Mouse (Mus musculus) spleen, postnatal 4 days (tissue): ENCODE data around the gene Zfyve1.

Experiments
- DNase-seq, 2 experiments: peaks; one replicate each; pipeline ENCODE4 v3.0.0; 2022; ENCODE audit warnings: low spot score in 2 of 2

Zfyve1 gene

DNA sequence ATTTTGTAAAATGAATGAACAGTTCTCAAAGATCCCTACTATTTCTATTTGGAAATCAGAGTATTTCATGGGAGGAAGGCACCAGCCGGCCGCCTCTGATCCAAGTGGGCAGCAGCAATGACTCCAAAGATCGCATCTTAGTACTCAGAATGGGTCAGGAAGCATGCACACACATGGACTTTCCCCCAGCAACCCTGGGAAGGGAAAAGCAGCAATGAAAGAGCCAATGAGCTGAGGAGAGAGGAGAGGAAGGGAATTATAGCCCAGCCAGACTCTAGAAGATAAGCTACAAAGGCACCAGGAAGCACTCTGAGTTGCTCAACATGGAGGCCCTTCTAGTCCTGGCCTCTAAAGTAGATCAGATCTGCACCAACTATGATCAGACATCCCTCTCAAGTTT is 16.7 kb downstream of the Zfyve1 start:
- no peak for DNase-seq

DNA sequence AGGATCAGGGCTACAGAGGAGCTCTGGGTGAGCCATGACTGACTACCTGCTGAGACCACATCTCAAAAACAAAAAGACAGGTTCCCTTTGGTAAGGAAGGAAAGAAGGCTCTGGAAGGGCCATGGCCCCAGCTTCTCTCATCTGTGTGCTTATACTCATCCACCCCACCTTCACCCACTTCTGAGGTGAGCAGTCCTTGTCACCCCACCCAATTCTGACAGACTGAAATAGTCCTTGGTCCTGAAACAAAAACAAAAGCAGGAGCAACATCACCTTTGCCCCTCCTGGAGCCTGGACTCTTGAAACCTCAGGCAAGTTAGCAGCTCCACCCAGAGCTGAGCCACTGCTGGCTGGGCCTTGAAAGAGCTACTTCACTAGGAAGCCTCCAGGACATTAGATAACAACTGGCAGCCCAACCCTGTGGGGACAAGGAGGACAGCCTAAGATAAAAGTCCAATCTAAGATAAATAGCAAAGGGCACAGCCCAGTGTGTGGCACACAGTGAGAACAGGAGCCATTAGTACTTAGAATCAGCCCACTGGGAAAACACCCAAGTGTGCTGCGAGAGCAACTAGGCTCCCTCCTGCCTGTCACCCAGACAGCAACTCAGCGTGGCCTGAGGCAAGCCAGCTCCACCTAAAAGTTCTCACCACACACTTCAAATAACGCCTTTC is 18.0 kb downstream of the Zfyve1 start:
- peak; percentile 65 to 72 for DNase-seq

DNA sequence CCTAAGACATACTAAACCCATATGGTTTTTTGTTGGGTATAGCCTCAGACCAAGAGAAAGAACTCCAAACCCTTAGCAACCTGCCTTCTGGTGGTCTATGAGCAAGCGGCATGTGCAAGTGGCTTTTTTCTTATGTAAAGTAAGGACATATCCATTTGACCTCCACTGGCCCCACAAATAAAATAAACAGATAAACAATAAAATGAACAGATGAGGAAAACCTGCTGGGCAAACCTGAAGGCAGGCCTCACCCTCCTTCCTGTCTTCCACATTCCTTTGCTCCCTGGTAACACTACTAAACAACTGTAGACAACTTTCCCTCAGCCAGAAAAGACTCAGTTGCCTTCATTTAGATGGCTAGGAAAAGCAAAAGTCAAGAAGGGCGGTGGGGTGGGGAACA is 18.7 kb downstream of the Zfyve1 start:
- no peak for DNase-seq

DNA sequence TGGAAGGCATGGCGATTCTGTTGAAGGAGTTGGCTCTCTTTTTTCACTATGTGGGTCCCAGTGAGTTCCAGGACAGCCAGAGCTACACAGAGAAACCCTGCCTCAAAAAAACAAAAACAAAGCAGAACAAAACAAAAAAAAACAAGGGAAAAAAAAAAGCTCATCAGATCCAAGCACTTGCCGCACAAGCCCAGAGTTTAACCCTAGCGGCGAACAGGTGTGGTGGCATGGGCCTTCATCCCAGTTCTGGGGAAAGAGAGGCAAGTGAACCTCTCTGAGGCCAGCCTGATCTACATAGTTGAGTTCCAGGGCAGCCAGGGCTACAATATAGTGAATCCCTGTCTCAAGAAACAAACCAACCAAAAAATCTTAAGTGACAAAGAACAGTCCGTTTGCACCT is 19.6 kb downstream of the Zfyve1 start:
- DNase-seq = no peak

DNA sequence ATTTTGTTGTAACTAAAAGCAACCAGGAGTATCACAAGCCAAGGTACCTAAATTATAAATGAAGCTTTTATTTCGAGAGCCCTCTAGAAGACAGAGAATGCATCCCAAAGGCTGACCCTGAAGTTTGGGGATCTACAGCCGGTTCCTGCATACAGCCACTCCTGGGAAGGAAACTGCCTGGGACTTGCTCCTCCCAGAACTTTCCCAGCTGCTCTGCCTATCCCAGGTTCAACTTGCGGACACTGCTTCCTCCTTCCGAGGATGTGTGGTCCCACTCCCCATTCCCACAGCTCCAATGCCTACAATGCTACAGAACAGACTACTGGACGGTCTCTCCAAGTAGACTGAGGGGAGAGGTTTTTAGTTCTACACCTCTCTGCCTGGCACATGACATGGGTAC is 24.3 kb downstream of the Zfyve1 start:
- no peak for DNase-seq

DNA sequence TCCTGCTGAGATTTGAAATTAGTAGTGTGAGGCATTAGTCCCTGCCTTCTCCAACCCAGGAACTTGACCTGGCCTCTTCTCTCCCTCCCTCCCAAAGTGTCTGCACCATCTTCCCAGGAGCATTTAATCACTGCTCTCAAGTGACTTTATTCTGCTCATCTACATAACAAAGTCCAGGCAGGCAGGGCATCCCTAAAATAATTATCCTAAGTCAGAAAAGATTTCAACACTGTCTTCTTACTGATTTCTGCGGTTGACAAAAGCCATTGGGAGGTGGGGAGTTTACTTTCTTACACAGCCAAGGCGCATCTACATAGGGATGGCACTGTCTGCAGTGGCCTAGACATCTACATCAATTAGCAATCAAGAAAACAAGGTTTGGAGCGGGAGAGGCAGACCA is 27.2 kb downstream of the Zfyve1 start:
- DNase-seq = no peak

DNA sequence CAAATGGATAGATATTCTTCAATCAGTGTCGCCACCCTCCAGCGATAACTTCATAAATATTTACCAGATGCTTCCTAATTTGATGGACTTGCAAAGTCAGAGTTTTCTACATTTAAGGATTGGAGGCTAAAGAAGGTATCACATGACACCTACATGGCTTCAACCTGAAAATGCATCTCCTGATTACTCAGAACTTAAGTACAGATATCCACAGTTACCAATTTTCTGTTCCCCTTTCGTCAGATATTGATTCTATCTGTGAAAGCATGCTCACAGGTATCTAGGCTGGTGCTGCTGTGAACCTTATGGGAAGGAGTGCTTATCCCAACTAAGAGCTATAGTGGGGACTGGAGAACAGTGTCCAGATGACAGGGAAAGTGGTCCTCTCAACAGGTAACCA is 34.4 kb downstream of the Zfyve1 start:
- DNase-seq = no peak

DNA sequence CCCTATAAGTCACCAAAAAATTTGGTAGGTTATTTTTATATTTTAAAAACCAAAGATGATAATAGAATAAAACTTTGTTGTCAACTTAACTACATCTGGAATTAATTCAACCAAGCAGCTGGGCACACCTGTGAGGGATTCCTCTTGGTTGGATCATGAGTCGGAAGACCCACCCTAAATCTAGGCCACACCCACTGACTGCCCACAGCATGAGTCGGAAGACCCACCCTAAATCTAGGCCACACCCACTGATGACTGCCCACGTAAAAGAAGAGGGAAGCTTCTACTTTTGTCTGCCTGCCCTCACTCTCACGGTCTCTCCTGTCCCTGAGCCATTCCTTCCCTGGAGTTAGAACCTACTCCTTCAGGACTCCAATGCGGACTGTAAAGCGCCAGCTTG is 36.8 kb downstream of the Zfyve1 start:
- no peak for DNase-seq

DNA sequence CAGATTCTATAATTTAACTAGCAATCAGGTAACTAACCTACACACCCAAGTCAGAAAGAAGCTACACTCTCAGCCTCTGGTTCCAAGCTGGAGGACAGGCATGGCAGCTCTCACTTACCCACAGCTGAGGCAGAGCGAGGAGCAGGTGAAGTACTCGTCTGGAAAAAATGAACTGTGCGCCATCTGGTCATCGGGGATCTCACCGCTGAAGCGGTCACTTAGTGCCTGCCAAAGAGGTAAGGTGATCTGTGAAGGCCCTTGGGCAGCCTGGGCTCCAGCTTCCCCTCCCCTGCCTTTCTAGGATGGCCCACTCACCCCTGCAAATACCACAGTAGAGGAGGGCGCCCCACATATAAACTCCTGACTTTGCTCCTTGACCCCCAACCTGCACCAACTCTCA is 38.5 kb downstream of the Zfyve1 start:
- DNase-seq = no peak

DNA sequence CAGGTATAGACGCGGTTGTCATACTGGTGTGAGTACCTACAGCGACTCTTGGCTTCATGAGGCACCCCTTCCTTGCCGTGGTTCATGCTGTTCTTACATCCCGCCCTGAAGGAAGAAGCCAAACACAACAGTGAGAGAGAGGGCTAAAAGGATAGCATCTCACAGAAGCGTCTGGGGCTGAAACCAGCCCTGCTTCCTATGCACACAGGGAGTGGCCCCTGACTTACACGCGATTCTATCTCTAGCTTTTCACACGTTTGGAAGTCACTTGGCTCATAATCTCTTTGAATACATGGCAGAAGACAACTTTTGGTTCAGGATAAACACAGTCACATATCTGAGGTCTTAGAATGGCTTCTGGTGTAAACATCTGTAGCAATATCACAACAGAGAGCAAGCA is 41.4 kb downstream of the Zfyve1 start:
- no peak for DNase-seq

DNA sequence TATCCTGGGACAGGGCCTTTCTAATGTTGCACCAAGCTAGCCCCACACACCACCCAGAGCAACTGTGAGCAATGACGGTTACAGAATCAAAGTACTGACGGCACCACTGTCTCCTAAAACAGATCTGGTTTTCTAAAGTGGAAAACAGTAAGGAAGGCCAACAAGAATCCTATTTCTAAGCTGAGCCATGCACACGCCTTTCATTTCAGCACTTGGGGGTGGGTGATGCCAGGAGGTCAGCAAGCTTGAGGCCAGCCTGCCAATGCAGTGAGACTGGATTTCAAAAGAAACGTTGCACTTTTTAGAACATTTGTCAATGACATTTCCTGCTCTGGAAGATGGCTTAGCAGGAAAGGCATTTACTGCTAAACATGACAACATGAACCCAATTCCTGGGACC is 43.2 kb downstream of the Zfyve1 start:
- DNase-seq = no peak

DNA sequence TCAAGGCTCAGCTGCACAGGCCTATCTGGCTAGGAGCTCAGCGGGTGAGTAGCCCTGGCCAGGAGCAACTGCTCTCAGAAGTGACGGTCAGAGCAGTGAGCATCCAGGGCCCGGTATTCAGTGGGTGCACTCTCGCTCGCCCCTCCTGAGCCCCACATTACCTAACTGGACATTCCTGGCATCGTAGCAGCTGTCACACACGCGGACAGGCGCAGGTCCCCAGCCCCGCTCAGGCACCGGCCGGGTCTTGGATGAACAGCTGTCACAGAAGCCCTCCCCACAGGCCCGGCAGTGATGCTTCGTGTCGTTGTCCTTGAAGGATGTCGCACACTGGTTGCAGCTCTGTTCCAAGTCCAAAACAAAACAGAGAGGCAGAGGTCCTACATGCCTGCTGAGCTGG is 45.7 kb downstream of the Zfyve1 start:
- no peak for DNase-seq

DNA sequence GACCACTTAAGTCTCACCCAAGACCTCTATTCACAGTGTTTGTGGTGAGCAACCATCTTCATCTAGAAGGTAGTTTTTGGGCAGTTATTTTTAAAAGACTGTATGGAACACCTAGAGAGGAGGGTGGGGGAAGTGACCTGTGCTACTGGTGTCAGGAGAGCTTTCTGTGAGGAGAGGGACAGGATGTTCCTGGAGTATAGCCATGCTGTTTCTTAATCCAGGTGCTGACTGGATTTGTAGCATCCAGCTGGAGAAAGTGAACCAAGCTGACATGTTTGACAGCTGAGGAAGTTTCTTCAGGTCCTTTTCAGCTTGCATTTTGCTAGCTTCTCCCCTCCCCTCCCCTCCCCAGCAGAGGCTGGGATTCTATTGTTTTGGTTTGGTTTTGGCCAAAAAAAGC is 52.2 kb downstream of the Zfyve1 start:
- DNase-seq = no peak

DNA sequence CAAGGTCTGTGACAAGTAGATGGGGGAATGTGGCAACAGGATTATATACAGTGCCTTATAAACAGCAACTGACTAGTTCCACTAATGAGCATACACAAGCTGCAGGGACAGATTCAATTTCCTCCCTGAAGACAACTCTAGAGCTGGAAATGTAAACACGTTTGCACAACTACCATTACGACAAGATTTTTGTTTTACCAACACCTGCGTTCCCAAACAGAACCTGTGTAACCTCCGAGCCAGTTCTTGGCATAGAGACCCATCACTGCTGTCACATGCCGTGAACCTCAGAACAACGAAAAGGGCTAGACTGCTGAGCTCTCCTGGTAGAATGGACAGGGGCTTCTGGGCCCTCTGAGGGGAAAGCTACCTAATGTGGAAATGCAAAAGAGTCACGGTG is 53.0 kb downstream of the Zfyve1 start:
- DNase-seq = no peak

DNA sequence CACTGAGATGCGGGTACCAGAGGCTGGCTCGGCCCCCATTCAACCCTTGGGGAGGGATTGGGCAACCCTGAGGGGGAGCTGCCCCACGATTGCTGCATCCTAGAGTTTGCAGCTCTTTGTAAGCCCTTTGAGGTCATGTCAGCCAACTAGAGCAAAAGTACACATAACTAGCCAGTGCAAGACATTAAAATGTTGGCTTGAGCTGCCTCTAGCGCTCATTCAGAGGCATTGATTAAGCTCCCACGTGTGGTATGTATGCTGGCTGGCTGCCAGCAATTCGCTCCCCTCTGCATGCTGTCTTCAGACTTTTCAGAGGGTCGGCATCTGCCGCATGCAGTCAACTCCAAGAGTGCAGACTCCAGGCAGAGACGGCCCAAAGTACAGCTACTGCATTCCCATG is 61.0 kb downstream of the Zfyve1 start:
- no peak for DNase-seq

DNA sequence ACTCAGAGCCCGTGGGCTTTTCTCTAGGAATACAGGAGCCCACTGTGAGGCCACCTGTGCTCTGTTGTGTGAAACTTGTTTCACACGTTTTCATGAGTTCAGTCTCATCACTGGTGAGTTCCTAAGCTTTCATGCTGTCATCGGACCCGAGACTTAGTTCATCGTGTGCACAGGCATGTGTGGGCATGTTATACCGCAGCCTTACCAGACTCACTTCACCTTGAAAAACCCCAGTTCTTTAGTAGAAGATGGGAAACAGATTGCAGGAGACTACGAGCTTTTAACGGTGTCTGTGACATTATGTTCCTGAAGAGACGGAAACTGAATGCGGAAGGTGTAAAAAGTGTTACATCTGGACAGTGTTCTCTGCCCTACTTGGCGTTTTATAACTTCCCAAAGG is 61.6 kb downstream of the Zfyve1 start:
- DNase-seq = no peak

DNA sequence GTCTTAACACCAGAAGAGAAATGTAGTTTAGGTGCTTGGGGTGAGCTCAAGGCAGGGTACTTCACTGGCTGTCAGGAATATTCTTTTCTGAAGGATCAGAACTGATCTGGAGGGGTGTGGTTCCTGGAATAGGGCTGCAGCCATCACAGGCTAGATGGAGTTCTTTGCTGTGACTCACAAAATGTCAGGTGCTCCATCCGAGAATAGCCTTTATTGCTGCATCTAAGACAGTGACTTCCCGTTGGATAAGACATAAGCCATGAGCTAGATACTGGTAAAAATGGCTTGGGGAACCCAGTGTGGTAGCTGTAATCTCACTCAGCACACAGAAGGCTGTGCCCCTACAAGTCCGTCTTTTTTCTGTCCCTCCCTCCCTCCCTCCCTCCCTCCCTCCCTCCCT is 62.8 kb downstream of the Zfyve1 start:
- DNase-seq = no peak

DNA sequence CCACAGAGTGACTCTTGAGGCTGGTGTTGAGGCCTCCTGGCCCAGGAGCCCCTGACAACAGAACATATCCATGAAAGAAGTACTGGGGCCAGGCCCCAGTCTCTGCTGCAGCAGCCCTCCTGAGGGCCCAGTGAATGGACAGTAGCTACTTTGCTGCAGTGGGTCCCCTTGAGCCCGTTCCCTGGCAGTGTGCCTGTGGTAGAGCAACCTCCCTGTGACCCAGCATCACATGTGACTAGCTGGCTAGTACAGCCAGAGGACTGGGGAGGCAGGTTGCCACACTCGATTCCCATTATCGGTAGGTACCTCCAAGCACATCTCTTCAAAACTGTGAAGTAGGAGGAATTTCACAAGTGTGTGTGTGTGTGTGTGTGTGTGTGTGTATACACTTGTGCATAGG is 64.1 kb downstream of the Zfyve1 start:
- no peak for DNase-seq

DNA sequence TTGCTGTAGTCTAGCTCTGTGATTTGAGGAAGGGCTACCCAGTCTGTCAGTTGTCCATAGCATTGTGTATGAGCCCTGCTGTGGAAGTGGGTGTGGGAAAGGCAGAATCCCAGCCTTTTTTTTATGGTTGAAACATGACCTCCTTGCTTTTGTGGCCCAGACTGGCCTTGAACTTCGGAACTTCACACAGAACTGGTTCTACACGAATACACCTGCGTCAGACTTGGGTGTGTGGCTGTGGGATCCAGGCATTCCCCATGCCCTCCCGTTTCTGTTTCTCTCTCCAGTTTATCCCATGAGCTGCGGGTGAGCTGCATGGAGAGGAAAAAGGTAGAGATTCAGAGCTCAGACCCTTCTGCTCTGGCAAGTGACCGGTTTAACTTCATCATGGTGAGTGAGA is 65.0 kb downstream of the Zfyve1 start:
- DNase-seq = no peak

DNA sequence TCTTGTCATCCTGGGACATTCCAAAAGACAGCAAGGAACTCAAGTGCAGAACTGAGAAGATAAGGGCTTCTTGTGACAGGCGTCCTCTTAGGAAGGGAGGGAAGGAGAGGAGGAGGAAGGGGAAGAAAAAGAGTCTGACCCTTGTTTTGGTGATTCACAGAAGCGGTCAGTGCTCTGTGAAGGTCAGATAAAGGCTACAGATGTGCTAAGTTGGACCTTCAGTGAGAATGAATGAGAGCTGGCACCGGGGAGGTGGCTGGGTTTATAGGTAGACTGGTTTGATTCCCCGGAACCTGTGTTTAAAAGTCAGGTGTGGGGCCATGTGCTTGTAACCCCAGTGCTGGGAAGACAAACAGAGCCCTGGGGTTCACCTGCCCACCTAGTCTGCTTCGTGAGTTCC is 68.4 kb downstream of the Zfyve1 start:
- no peak for DNase-seq

DNA sequence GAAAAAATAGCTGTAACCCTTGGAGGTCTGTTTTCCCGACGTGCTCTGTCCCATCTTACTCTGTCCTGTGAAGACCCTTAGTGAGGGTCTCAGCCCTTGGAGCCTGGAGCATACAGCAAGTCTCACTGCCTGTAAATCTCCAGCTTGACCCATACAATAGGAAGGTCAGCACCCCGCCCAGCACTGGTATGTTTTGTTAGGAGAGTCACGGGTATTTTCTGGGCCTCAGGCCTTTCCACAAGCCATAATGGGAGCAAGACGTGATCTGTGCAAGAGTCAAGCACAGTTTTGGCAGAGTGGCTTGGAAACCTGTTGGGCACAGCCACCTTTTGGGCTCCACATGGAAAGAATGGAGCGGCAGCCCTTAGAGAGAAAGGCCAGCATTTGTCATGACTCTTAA is 69.2 kb downstream of the Zfyve1 start:
- DNase-seq = no peak

DNA sequence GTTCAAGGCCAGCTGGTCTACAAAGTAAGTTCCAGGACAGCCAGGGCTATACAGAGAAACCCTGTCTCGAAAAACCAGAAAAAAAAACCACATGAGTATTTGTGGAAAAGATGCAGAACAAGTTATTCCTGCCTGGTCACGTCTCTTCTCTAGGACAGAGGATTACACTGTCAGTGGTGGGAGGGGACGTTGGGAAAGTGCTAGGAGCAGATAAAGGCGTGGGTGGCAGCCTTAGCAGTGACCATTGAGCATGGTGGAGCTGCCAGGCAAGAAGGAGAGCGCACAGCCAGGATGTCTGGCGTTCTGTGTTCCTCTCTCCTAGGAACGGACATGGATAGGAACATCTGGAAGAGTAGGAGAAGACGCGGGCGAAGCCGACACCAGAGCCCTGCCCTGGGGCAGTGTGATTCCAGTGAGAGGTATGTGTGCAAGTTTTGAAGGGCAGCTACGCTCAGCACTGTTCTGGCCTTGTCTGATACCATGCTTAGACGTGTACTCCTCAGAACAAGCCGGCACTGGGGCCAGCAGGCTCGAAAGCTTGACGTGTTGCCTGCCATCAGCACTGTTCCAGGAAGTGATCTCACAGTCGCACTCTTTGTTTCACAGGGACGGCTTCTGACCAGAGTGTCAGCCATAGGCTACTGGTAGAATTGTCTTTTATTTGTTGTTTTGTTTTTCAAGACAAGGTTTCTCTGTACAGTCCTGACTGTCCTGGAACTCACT is 71.0 kb downstream of the Zfyve1 start:
- DNase-seq = no peak

DNA sequence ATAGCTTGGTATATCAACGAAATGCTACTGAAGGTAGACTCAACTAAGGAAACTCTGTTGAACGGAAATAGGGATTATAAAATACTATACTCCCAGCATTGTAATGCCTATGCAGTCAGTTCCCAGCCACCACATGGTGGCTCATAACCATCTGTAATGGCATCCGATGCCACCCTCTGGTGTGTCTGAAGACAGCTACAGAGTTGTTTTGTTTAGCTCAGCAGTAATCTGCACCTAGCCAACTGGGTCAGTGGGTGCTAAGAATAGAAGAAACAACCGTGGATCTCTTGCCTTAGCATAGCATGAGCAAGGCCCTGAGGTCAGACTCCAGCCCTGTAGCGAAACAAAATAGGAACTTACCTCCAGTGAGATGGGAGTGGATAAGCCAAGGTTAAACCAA is 72.7 kb downstream of the Zfyve1 start:
- DNase-seq = no peak

DNA sequence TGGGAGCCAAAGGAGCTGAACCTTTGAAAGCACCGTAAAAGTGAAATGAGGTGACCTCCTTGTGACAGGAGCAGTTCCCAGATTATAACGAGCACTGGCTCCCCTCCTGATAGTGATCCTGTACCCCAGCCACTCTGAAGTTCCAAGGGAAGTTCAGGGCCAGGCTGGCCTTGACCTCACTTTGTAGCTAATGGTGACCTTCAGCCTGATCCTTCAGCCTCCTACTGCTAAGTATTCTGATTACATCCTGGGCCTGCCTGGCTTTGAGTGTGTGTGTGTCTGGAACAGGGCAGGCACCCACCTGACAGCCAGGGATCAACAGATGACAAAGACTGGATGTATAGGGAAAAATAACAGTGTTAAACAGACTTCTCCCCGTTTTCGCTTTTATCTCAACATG is 73.1 kb downstream of the Zfyve1 start:
- DNase-seq = no peak
